Mouse (Mus musculus): ENCODE measurements at regions not wholly inside any gene's neighbourhood (a gene's known extent, or its start where the extent isn't known, plus 50 kb on each side); places are given as distances from the start of the nearest gene placed in this dataset.

DNA sequence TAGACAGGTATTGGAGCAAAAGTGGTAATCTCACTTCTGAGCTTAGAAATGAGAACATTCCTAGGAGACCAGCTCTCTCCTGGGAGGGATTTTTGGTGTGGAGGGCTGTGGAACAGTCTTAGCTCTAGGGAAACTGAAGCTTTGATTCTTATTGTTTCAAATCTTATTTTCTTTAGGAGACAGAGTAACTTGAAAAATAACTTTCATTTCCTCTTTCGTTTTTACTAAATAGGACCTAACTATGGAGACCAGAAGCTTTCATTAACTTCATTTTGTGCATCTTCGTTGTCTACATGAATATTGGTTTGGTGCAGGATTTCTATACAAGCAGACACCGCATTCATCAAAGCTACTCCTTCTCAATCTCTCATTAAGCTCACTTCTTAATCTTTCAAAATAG lies 1010.5 kb upstream of the Msl3l2 start:
- CTCF ChIA-PET, result no interaction called here

DNA sequence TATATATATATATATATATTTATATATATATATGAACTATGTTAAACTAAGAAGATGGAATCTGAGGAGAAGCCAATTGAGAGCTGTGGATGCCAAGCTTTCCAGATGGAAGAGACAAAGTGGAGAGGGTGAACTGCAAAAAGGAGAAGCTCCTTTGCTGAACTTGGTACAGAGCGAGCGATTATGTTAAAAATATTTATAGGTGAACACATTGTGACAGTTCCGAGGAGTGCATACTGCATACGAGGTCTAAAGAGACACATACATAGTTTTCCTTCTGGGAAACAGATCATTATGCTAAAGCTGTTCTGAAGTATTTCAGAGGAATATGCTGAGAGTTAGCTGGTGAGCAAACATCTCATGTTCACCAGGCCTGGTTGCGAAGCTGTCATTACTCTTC lies 1009.5 kb upstream of the Msl3l2 start:
- CTCF ChIA-PET, result no interaction called here

DNA sequence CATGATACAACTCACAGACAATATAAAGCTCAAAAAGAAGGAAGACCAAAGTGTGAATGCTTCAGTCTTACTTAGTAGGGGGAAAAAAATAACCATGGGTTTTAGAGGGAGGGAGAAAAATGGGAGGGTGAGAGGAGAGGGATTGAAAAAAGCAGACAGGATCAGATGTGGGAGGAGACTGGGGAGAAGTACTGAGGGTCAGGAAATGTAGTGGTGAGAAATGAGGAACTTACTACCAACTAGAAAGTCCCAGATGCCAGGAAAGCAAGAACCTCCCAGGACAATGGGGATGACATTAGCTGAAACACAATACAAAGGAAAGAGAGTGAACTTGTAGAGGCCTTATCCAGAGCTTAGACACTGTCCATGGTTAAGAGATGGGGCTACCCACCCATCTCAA lies 1008.4 kb upstream of the Msl3l2 start:
- CTCF ChIA-PET, result no interaction called here

DNA sequence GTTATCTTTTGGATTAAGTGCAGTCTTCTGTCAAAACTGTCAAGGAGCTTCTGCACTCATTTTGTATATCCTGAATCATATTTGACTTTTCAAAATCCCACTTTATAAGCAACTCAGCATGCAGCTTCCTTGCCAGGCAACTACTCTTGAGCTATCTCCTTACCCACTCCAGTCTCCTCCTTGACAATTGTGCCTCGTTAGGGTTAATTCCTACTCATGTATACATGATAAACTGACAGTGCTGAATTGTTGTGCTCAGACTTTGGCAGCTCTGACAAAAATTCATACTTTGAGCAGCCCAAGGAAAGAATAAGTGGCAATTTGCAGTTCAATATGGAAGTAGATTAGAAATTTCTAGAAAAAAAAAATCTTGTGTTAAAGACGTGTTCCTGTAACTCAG lies 994.5 kb upstream of the Msl3l2 start:
- CTCF ChIA-PET, result no interaction called here

DNA sequence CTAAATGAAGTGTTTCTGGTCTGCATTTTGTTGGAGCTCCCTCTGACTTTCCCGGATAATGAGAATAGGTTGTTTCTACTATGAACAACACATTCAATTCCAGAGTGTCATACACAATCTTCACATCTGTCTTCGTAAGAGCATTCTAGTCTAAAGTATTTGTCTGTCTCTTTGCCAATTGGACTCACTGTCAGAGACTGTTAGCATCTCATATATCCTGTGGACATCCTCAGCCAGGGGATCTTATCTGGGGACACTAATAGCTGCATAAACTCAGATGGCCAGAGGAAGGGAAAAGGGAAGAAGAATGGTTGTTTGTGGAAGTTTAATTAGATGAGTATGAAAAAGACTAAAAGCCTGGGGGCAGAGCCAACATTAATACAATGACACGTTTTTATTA lies 958.5 kb upstream of the Msl3l2 start:
- CTCF ChIA-PET, result no interaction called here

DNA sequence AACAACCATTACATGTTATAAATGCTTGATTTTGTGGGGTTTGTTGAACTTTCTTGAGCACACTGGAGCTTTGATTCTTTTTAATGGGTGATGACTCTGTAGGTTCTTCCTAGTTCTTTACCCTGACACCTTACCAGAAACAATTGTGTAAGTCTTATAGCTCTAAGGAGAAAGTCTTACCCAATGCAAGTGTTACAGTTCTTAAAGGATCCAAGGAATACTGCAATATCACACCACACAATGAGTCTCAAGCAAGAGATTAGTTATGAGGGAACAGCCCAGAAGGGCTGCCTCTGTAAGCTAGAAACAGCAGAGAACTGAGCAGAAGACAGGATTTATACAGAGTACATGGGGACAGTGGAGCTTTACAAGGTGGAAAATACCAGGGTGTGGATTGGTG lies 914.5 kb upstream of the Msl3l2 start:
- CTCF ChIA-PET, result no interaction called here

DNA sequence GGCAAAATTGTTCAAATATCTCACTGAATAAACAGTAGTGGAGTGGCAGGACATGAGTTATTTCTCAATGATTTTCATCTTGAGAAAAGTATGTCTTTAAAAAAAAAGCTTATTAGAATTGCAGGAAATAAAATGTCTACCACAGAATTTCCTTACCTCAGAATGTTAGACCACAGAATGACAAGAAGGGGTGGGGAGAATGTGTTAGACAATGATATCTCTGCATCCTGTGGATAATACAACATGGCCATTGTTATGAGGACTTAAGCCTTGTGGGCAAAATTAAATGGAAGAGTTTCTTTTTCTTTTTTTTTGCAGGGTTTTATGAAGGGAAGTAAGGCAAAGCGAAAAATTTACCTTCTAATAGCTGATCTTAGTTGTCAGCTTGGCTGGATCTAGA lies 912.6 kb upstream of the Msl3l2 start:
- CTCF ChIA-PET, result no interaction called here

DNA sequence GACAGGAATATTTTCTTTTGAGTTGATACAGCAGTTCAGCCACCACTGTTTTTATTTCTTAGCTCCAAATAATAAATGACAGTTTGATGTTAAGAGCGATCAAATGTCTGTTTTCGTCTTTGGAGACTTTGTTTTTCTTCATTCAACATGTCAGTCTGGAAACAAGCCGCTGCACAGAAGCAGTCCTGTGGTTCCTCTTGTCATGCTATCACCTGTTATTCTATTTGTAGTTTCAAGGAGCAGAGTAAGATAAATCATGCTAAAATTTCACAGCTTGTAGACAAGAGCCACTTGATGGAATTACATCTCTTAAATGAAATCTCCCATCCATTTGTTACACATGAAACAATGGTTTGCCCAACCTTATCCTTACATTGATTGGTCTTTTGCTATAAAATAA lies 911.5 kb upstream of the Msl3l2 start:
- CTCF ChIA-PET, result no interaction called here

DNA sequence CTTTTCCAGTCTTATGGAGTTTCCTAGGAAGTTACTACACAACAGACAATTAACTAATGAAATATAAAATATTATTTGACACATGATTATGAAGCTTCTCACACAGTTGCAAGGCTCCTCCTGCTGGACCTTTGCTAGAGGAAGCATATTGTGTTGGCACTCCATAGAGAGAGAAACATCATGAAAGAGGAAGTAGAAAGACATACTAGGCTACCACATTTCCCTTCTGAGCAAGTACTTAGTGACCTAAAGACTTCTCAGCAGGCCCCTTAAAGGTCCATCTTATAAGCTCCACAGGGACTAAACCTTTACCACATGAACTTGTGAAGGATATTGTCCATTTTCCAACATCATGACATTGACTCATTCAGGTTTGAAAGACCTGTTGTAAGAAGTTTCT lies 869.6 kb upstream of the Msl3l2 start:
- CTCF ChIA-PET, result no interaction called here

DNA sequence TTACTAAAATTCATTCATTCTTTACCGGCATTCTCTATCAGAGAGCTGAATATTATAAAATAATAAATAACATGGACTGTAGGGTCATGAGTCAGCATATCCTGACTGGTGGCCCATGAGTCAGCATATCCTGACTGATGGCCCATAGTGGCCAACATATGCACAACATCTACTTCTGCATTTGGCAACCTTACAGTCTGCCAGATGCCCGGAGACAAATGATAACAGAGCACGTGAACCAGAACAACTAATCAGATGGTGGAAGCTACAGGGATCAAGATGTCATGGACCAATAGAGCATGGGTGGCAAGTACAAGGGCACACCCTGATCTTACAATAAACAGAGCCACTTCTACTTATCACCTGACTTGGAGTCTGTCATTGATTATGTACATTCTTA lies 849.4 kb upstream of the Msl3l2 start:
- CTCF ChIA-PET, result no interaction called here

DNA sequence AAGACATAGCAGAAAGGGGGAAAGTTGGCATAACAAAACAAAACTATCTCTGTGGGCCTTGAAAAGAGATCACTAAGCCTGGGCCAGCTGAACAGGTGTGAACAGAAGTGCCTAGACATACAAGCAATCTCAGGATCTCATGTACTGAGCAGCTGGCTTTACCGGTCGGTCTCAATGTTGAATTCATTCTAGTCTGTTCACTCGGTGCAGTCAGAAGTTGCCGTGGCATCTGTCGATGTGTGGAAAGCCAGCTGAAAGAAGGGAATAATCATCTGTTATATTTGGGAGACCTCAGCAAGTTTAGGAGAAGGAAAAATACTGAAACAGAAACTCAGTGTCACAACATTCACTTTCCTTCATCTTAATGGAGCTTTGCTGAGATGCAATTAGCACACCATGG lies 806.6 kb upstream of the Msl3l2 start:
- CTCF ChIA-PET, result no interaction called here

DNA sequence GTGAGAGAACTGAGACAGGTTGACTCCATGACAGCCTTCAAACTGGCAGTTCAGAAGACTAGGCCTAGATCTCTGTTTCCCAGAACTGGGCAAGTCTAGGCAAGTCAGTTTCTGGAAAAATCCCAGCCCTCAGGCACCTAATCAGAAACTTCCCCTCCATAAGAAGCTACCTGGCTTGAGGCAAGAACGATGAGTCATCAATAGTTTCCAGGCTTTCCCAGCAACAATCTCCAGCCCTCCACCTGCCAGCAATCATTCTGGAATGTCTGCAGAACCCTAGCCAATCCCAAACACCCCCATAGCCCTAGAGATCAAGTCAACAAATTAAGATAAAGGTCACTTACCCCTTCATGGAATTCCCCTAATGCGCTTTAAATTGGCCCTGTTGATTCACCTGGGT lies 772.9 kb upstream of the Msl3l2 start:
- CTCF ChIA-PET, result no interaction called here

DNA sequence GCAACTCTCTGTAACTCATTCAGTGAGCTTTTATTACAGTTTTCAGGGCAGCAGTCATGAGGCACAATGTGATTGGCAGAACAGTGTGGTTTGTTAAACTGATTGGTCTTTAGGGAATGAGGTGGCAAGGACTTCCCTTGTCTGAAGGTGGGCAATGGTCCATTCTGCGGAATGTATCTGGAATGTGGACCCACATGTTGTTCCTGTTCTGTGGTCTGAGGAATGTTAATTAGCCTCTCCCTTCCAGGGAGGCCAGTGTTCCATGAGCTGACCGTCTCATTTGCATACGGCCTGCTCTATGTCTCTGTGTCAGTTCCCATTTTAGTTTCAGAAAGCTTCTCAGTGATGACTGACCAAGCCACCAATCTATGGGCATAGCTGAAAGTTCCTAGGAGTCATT lies 770.7 kb upstream of the Msl3l2 start:
- CTCF ChIA-PET, result interaction anchor here (0.7 kb wide), 1 partner anchor 103 kb away, joined by 3 read pairs; no protein-coding TSS in a partner anchor

DNA sequence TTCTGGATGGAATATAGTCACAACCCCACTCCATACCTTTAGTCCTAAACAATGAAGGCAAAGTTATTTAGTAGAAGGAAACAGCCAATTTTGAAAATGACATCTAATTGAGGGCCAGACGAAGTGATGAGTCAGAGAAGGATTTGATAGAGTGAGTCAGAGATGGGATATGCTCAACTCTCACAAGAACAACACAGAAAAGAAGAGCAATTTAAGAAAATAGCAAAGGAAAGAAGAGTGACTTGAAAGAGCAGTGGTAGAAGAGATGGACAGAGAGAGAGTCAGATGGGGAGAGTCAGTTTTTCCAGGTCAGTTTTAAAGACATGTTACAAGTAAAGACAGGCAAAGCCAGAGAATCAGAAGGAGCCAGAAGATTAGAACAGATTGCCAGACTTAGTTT lies 758.6 kb upstream of the Msl3l2 start:
- CTCF ChIA-PET, result no interaction called here
